Mouse (Mus musculus) stomach, embryonic 15.5 days (tissue): ENCODE data around the gene Clps. TPM values are rescaled to one million over a fixed set of nuclear protein-coding genes. Genes with fewer than 3 reads are reported as not detected.
A peak's percentile ranks its signal among the peaks of the same experiment; 100 is the strongest.

ENCODE experiments used
- ATAC-seq: fragments of 200-750 bp; cut with Nextera tagmentation; 2 replicates; pipeline ENCODE4 v1.8.0; 2017; ENCODE audit warnings: low read depth, moderate number of reproducible peaks, moderate TSS enrichment; ENCODE audit not compliant: insufficient read depth, low FRiP score
- H3K27ac ChIP-seq: fragments of 300-500 bp; sonication (generic); 2 replicates; pipeline ENCODE4 v1.5.1; 2015; ENCODE audit warnings: mild to moderate bottlenecking, inconsistent platforms
- H3K27me3 ChIP-seq: fragments of 300-500 bp; sonication (generic); replicated peaks from 2 replicates; pipeline ENCODE4 v1.6.1; 2015; ENCODE audit warnings: inconsistent platforms
- H3K36me3 ChIP-seq: fragments of 300-500 bp; sonication (generic); 2 replicates; pipeline ENCODE4 v1.6.1; 2015; ENCODE audit warnings: inconsistent platforms
- H3K4me1 ChIP-seq: fragments of 300-500 bp; sonication (generic); 2 replicates; pipeline ENCODE4 v1.6.1; 2015; ENCODE audit warnings: inconsistent platforms
- H3K4me2 ChIP-seq: fragments of 300-500 bp; sonication (generic); 2 replicates; pipeline ENCODE4 v1.6.1; 2015; ENCODE audit warnings: mild to moderate bottlenecking, inconsistent platforms
- H3K4me3 ChIP-seq: fragments of 300-500 bp; sonication (generic); replicated peaks from 2 replicates; pipeline ENCODE4 v1.5.1; 2015; ENCODE audit warnings: inconsistent platforms
- H3K9ac ChIP-seq: fragments of 300-500 bp; sonication (generic); 2 replicates; pipeline ENCODE4 v1.6.1; 2015; ENCODE audit warnings: inconsistent platforms
- H3K9me3 ChIP-seq: fragments of 300-500 bp; sonication (generic); 2 replicates; pipeline ENCODE4 v1.6.1; 2016; ENCODE audit warnings: inconsistent platforms
- WGBS: fragments of 180-500 bp; shearing (Covaris S2); methylation state at CpG from one replicate; pipeline ENCODE4 v1.1.7; 2015; 5-methylcytosine and 5-hydroxymethylcytosine counted together
- polyA plus RNA-seq: library from polyadenylated mRNA; unstranded; fragments of >200 nt; fragmentation: Nextera tagmentation; extraction: Ambion mirVana; gene quantifications from 2 replicates; pipeline ENCODE4 v1.2.1, GENCODE M21; 2015

The Clps gene
- polyA plus RNA-seq, 1 experiment from 2014 or later = 3,221 TPM

- Histone ChIP-seq H3K9ac (no peak within 1 kb of the TSS), H3K27ac (no peak within 1 kb of the TSS), H3K9me3 (no peaks in the 10 kb centered on the region), H3K4me1 (0 out of 2 replicates have a peak, but pooled peaks cover 4% of the 10 kb centered on the region), H3K27me3 (no peaks in the 10 kb centered on the region), H3K36me3 (no peaks in the 10 kb centered on the region), H3K4me3 (no peak within 1 kb of the TSS), H3K4me2 (no peak within 1 kb of the TSS)
- 76% methylated on average over 14 of the region's 14 CpGs for WGBS
- no peak for ATAC-seq
These were observed 11.5 kb downstream of the Clps start, which contains the start of gene Clpsl2 for GRCm38 (mm10) chr17:28549111-28549510. TSS of gene Clpsl2 (plus strand) at chr17:28549411.

- H3K27me3 ChIP-seq = no peaks in the 10 kb centered on the region
- H3K36me3 ChIP-seq = no peaks in the 10 kb centered on the region
- H3K27ac ChIP-seq = no peak overlapping the region
- 58% methylated on average over 11 of the region's 11 CpGs for WGBS
- ATAC-seq = no peak
- H3K4me3 ChIP-seq = no peak overlapping the region
- no peaks in the 10 kb centered on the region for H3K9me3 ChIP-seq
- 0 out of 2 replicates have a peak, but pooled peaks cover 4% of the 10 kb centered on the region for H3K4me1 ChIP-seq
- no peak overlapping the region for H3K9ac ChIP-seq
- H3K4me2 ChIP-seq = no peak overlapping the region
These were observed 12.0 kb downstream of the Clps start for GRCm38 (mm10) chr17:28548550-28548949.

- Histone ChIP-seq H3K4me2 (no peak overlapping the region), H3K27me3 (no peaks in the 10 kb centered on the region), H3K9me3 (no peaks in the 10 kb centered on the region), H3K4me1 (no peaks in the 10 kb centered on the region), H3K9ac (no peak overlapping the region), H3K4me3 (no peak overlapping the region), H3K27ac (no peak overlapping the region), H3K36me3 (no peaks in the 10 kb centered on the region)
- ATAC-seq = no peak
- WGBS = 94% methylated on average over 1 of the region's 1 CpGs
These were observed 13.6 kb downstream of the Clps start for GRCm38 (mm10) chr17:28546925-28547324.

GRCm38 (mm10) chr17:28537881-28538280 is 22.7 kb downstream of the Clps start:
- Histone ChIP-seq H3K9me3 (no peaks in the 10 kb centered on the region), H3K4me3 (no peak overlapping the region), H3K27ac (no peak overlapping the region), H3K27me3 (no peaks in the 10 kb centered on the region), H3K4me2 (no peak overlapping the region), H3K36me3 (no peaks in the 10 kb centered on the region), H3K4me1 (no peaks in the 10 kb centered on the region), H3K9ac (no peak overlapping the region)
- 46% methylated on average over 12 of the region's 12 CpGs for WGBS
- no peak for ATAC-seq

- Histone ChIP-seq H3K4me3 (no peak overlapping the region), H3K4me2 (no peak overlapping the region), H3K4me1 (no peaks in the 10 kb centered on the region), H3K9me3 (no peaks in the 10 kb centered on the region), H3K36me3 (no peaks in the 10 kb centered on the region), H3K27me3 (no peaks in the 10 kb centered on the region), H3K27ac (no peak overlapping the region), H3K9ac (no peak overlapping the region)
- ATAC-seq = no peak
- 88% methylated on average over 13 of the region's 13 CpGs for WGBS
These were observed 27.2 kb downstream of the Clps start for GRCm38 (mm10) chr17:28533327-28533726.

GRCm38 (mm10) chr17:28532557-28532956 is 28.0 kb downstream of the Clps start:
- H3K9me3 ChIP-seq = no peaks in the 10 kb centered on the region
- peaks cover 3% of the 10 kb centered on the region; the same call in 1 of the 2 replicates for H3K4me1 ChIP-seq
- no peak for ATAC-seq
- H3K36me3 ChIP-seq = no peaks in the 10 kb centered on the region
- no peak overlapping the region for H3K4me3 ChIP-seq
- WGBS = 81% methylated on average over 7 of the region's 7 CpGs
- H3K9ac ChIP-seq = no peak overlapping the region
- no peaks in the 10 kb centered on the region for H3K27me3 ChIP-seq
- no peak overlapping the region for H3K4me2 ChIP-seq
- no peak overlapping the region for H3K27ac ChIP-seq

GRCm38 (mm10) chr17:28531946-28532345 is 28.6 kb downstream of the Clps start:
- H3K4me1 ChIP-seq = peaks cover 7% of the 10 kb centered on the region; the same call in 1 of the 2 replicates

GRCm38 (mm10) chr17:28530506-28530905 is 30.1 kb downstream of the Clps start, which contains the start of gene Armc12:
TSS of gene Armc12 (plus strand) at chr17:28530806.
- WGBS = 86% methylated on average over 6 of the region's 6 CpGs
- Histone ChIP-seq H3K9ac (no peak within 1 kb of the TSS), H3K4me2 (no peak within 1 kb of the TSS), H3K9me3 (no peaks in the 10 kb centered on the region), H3K4me3 (no peak within 1 kb of the TSS), H3K36me3 (no peaks in the 10 kb centered on the region), H3K4me1 (peaks cover 7% of the 10 kb centered on the region; the same call in 1 of the 2 replicates), H3K27me3 (no peaks in the 10 kb centered on the region), H3K27ac (no peak within 1 kb of the TSS)
- ATAC-seq = no peak

More at GRCm38 (mm10) chr17:28531946-28532345, 28.6 kb downstream of the Clps start:
- no peaks in the 10 kb centered on the region for H3K36me3 ChIP-seq
- no peak overlapping the region for H3K9ac ChIP-seq
- no peak for ATAC-seq
- no peaks in the 10 kb centered on the region for H3K27me3 ChIP-seq
- no peak overlapping the region for H3K4me3 ChIP-seq
- 14% methylated on average over 18 of the region's 18 CpGs for WGBS
- H3K27ac ChIP-seq = no peak overlapping the region
- H3K4me2 ChIP-seq = no peak overlapping the region
- H3K9me3 ChIP-seq = no peaks in the 10 kb centered on the region

- Histone ChIP-seq H3K4me3 (no peak overlapping the region), H3K9me3 (no peaks in the 10 kb centered on the region), H3K4me1 (peaks cover 10% of the 10 kb centered on the region; the same call in 1 of the 2 replicates), H3K27me3 (no peaks in the 10 kb centered on the region), H3K27ac (no peak overlapping the region), H3K9ac (no peak overlapping the region), H3K36me3 (no peaks in the 10 kb centered on the region), H3K4me2 (no peak overlapping the region)
- no peak for ATAC-seq
- WGBS = 65% methylated on average over 4 of the region's 4 CpGs
These were observed 31.4 kb downstream of the Clps start for GRCm38 (mm10) chr17:28529116-28529515.

- peak overlapping the region; percentile 18; the same call in 1 of the 2 replicates for H3K4me3 ChIP-seq
- ATAC-seq = peak; percentile 42; the same call in 1 of the 2 replicates
These were observed 32.6 kb downstream of the Clps start for GRCm38 (mm10) chr17:28528043-28528351.

GRCm38 (mm10) chr17:28527184-28528042 is 33.2 kb downstream of the Clps start:
- H3K4me3 ChIP-seq = peak overlapping the region; percentile 18; the same call in 1 of the 2 replicates
- no peaks in the 10 kb centered on the region for H3K36me3 ChIP-seq
- no peak overlapping the region for H3K9ac ChIP-seq
- H3K4me1 ChIP-seq = peaks cover 23% of the 10 kb centered on the region
- H3K27me3 ChIP-seq = no peaks in the 10 kb centered on the region
- 32% methylated on average over 12 of the region's 12 CpGs for WGBS
- peak overlapping the region; percentile 37 for H3K4me2 ChIP-seq
- ATAC-seq = no peak
- H3K9me3 ChIP-seq = no peaks in the 10 kb centered on the region
- no peak overlapping the region for H3K27ac ChIP-seq

More at GRCm38 (mm10) chr17:28528043-28528351, 32.6 kb downstream of the Clps start:
- WGBS = 3% methylated on average over 6 of the region's 6 CpGs
- Histone ChIP-seq H3K4me2 (peak overlapping the region; percentile 37), H3K9ac (no peak overlapping the region), H3K9me3 (no peaks in the 10 kb centered on the region), H3K36me3 (no peaks in the 10 kb centered on the region), H3K27me3 (no peaks in the 10 kb centered on the region), H3K4me1 (peaks cover 20% of the 10 kb centered on the region), H3K27ac (no peak overlapping the region)

- H3K9me3 ChIP-seq = no peaks in the 10 kb centered on the region
- peaks cover 29% of the 10 kb centered on the region for H3K4me1 ChIP-seq
- no peaks in the 10 kb centered on the region for H3K27me3 ChIP-seq
- H3K4me2 ChIP-seq = no peak overlapping the region
- no peak overlapping the region for H3K9ac ChIP-seq
- H3K36me3 ChIP-seq = no peaks in the 10 kb centered on the region
- ATAC-seq = no peak
- WGBS = 69% methylated on average over 4 of the region's 4 CpGs
- H3K4me3 ChIP-seq = no peak overlapping the region
- no peak overlapping the region for H3K27ac ChIP-seq
These were observed 35.6 kb downstream of the Clps start for GRCm38 (mm10) chr17:28524831-28525430.
